ENCODE assay signal across 9 mouse cellular contexts in the genomic region with DNA sequence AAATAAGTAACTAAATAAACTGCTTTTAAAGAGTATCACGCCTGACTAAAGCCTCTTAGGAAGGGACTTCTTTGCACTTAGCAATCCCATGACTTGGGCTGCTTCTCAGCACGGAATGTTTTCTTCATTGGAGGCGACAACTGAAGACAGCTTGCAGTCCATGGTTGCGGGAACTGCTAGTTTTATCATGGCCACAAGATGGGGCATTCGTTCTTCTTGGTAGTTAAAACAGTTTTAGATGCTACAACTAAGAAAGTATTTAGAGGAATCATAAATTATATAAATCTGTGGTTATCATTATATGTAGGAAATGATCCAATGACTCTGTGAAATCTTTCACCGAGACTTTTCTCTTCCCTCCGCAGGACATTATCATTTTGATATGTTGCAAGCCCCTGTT. TPM values are rescaled to one million over a fixed set of nuclear protein-coding genes. Genes with fewer than 3 reads are reported as not detected.
DNase-seq lines count a peak whose midpoint lies in the region; ATAC-seq and TF ChIP-seq lines count a peak whose summit lies in the region.
"Had no signal": no experiment of that assay in that cellular context is flagged by ENCODE, and none has a peak within 500 bp of the region (broad histone marks: within the 10 kb centered on the region; RNA-seq: fewer than 3 reads in every experiment).

No protein-coding gene starts in this region.

- peak overlapping the region; percentile 84; the same call in 1 of the 2 replicates for H3K27ac ChIP-seq in midbrain, embryonic 10.5 days (replicated peaks)
- no peak overlapping the region for H3K27ac ChIP-seq in midbrain, embryonic 16.5 days (ENCODE audit: low read length)
- no peak overlapping the region for H3K27ac ChIP-seq in forebrain, postnatal 0 days (ENCODE audit: low read depth, low read length)
- H3K27ac ChIP-seq in hindbrain, embryonic 16.5 days (ENCODE audit: low read depth, low read length), result no peak overlapping the region
- H3K27ac ChIP-seq: embryonic facial prominence, embryonic 12.5 days had no signal

- H3K9me3 ChIP-seq in midbrain, embryonic 10.5 days (replicated peaks), result no peaks in the 10 kb centered on the region
- H3K9me3 ChIP-seq in midbrain, embryonic 16.5 days (replicated peaks; ENCODE audit: control insufficient read depth, low read length, poor library complexity, severe bottlenecking), result no peaks in the 10 kb centered on the region
- no peaks in the 10 kb centered on the region for H3K9me3 ChIP-seq in forebrain, postnatal 0 days (ENCODE audit: low read length)
- H3K9me3 ChIP-seq in hindbrain, embryonic 16.5 days (ENCODE audit: control insufficient read depth, low read length), result no peaks in the 10 kb centered on the region
- H3K9me3 ChIP-seq: embryonic facial prominence, embryonic 12.5 days had no signal

- peak; percentile 44 for DNase-seq in midbrain, embryonic 10.5 days (ENCODE audit: low spot score)
- DNase-seq in brain, adult 2 months (ENCODE audit: low read depth, low spot score), result peak; percentile 88
- peak; percentile 86 for DNase-seq in forebrain, postnatal 0 days
- peak; percentile 29 to 58 for DNase-seq in left cerebral cortex, postnatal 36 days (ENCODE audit: low spot score in 2 of 2)
- DNase-seq in neural tube, embryonic 10.5 days (ENCODE audit: extremely low spot score, low spot score), result peak; percentile 42
- peak; percentile 14 for DNase-seq in yolk sac, embryonic 10.5 days (ENCODE audit: low spot score)

- H3K9ac ChIP-seq in midbrain, embryonic 16.5 days (ENCODE audit: low read depth, low read length), result no peak overlapping the region
- no peak overlapping the region for H3K9ac ChIP-seq in forebrain, postnatal 0 days
- no peak overlapping the region for H3K9ac ChIP-seq in hindbrain, embryonic 16.5 days (ENCODE audit: low read depth, low read length)

- H3K4me1 ChIP-seq in midbrain, embryonic 10.5 days, result peaks cover 26% of the 10 kb centered on the region
- peaks cover 17% of the 10 kb centered on the region for H3K4me1 ChIP-seq in midbrain, embryonic 16.5 days (ENCODE audit: control insufficient read depth, insufficient read depth, low read length)
- H3K4me1 ChIP-seq in forebrain, postnatal 0 days (ENCODE audit: insufficient read depth), result peaks cover 6% of the 10 kb centered on the region; the same call in 1 of the 2 replicates
- peaks cover 13% of the 10 kb centered on the region for H3K4me1 ChIP-seq in hindbrain, embryonic 16.5 days (ENCODE audit: control insufficient read depth, insufficient read depth, low read depth, low read length)

- H3K27me3 ChIP-seq in midbrain, embryonic 10.5 days (ENCODE audit: low read depth, poor library complexity, severe bottlenecking), result no peaks in the 10 kb centered on the region
- no peaks in the 10 kb centered on the region for H3K27me3 ChIP-seq in midbrain, embryonic 16.5 days (ENCODE audit: control insufficient read depth, insufficient read depth, low read depth, low read length)
- no peaks in the 10 kb centered on the region for H3K27me3 ChIP-seq in forebrain, postnatal 0 days (ENCODE audit: insufficient read depth, low read length)
- H3K27me3 ChIP-seq in hindbrain, embryonic 16.5 days (replicated peaks; ENCODE audit: control insufficient read depth, insufficient read depth, low read length), result no peaks in the 10 kb centered on the region
- H3K27me3 ChIP-seq: embryonic facial prominence, embryonic 12.5 days had no signal

- H3K4me2 ChIP-seq in midbrain, embryonic 16.5 days (ENCODE audit: low read length), result no peak overlapping the region; the same call in 1 of the 2 replicates
- no peak overlapping the region for H3K4me2 ChIP-seq in forebrain, postnatal 0 days (ENCODE audit: low read depth)
- no peak overlapping the region for H3K4me2 ChIP-seq in hindbrain, embryonic 16.5 days (ENCODE audit: low read length)

- intact Hi-C loops in left cerebral cortex, postnatal 36 days (cut with DNase I), result loop anchor here (2.0 to 5.0 kb wide), 3 partner anchors 72 to 158 kb away; partner anchors contain the start of gene Ston2

- WGBS in midbrain, embryonic 10.5 days, result 66% methylated on average over 7 of the region's 7 CpGs
- 34% methylated on average over 7 of the region's 7 CpGs for WGBS in midbrain, embryonic 16.5 days
- WGBS in forebrain, postnatal 0 days, result 30% methylated on average over 7 of the region's 7 CpGs
- WGBS in hindbrain, embryonic 16.5 days, result 49% methylated on average over 7 of the region's 7 CpGs

- ATAC-seq in midbrain, embryonic 16.5 days, result no peak
- ATAC-seq in forebrain, postnatal 0 days, result peak; percentile 40
- peak; percentile 32 for ATAC-seq in hindbrain, embryonic 16.5 days

- TF ChIP-seq CTCF in forebrain, postnatal 0 days (IDR thresholded peaks at IDR 0.05; ENCODE audit: low read depth), result peak; percentile 83

- H3K36me3 ChIP-seq in midbrain, embryonic 10.5 days, result 0 out of 2 replicates have a peak, but pooled peaks cover 3% of the 10 kb centered on the region
- no peaks in the 10 kb centered on the region for H3K36me3 ChIP-seq in midbrain, embryonic 16.5 days (ENCODE audit: control insufficient read depth, insufficient read depth, low read length)
- H3K36me3 ChIP-seq in forebrain, postnatal 0 days (ENCODE audit: insufficient read depth), result no peaks in the 10 kb centered on the region
- H3K36me3 ChIP-seq in hindbrain, embryonic 16.5 days (ENCODE audit: control insufficient read depth, insufficient read depth, low read length), result no peaks in the 10 kb centered on the region
- H3K36me3 ChIP-seq: embryonic facial prominence, embryonic 12.5 days had no signal

- H3K4me3 ChIP-seq in midbrain, embryonic 10.5 days, result peak overlapping the region; percentile 45; the same call in 1 of the 2 replicates
- no peak overlapping the region for H3K4me3 ChIP-seq in midbrain, embryonic 16.5 days (ENCODE audit: low read depth, low read length)
- H3K4me3 ChIP-seq in forebrain, postnatal 0 days (ENCODE audit: low read depth, low read length), result no peak overlapping the region
- H3K4me3 ChIP-seq in hindbrain, embryonic 16.5 days (ENCODE audit: low read length), result no peak overlapping the region

RNA-seq across cellular contexts. Expression of gene Gtf2a1, which starts 50.4 kb away (rescaled TPM):
- 62.9 and 74.4 TPM in 2 replicates for polyA plus RNA-seq in midbrain, embryonic 10.5 days (2016; fragmentation: Nextera tagmentation; extraction: Ambion mirVana)
- 68.0 and 72.2 TPM in 2 replicates for polyA plus RNA-seq in midbrain, embryonic 16.5 days (2015; fragmentation: Nextera tagmentation; extraction: Ambion mirVana)
- total RNA-seq in forebrain, postnatal 0 days (2014; rRNA removed), result 23.2 and 33.6 TPM in 2 replicates
- polyA plus RNA-seq in forebrain, postnatal 0 days (2015; fragmentation: Nextera tagmentation; extraction: Ambion mirVana), result 25.2 and 37.3 TPM in 2 replicates
- polyA plus RNA-seq in hindbrain, embryonic 16.5 days (2015; fragmentation: Nextera tagmentation; extraction: Ambion mirVana), result 48.6 and 58.3 TPM in 2 replicates
- 10 to 100 TPM; 46.1 to 48.6 TPM for total RNA-seq in left cerebral cortex, postnatal 36 days (2021)

Comparison
In these comparisons a context has a peak if more than half of its experiments do, and no peak if none do; other contexts are left out.
1. DNase-seq: peak in every context shown above with its lines; median percentile 88 in brain, adult 2 months; 86 in forebrain, postnatal 0 days; 44 in midbrain, embryonic 10.5 days; 44 in left cerebral cortex, postnatal 36 days; 42 in neural tube, embryonic 10.5 days; 14 in yolk sac, embryonic 10.5 days.